Mouse (Mus musculus): ENCODE measurements at regions not wholly inside any gene's neighbourhood (a gene's known extent, or its start where the extent isn't known, plus 50 kb on each side); places are given as distances from the start of the nearest gene placed in this dataset.

DNA sequence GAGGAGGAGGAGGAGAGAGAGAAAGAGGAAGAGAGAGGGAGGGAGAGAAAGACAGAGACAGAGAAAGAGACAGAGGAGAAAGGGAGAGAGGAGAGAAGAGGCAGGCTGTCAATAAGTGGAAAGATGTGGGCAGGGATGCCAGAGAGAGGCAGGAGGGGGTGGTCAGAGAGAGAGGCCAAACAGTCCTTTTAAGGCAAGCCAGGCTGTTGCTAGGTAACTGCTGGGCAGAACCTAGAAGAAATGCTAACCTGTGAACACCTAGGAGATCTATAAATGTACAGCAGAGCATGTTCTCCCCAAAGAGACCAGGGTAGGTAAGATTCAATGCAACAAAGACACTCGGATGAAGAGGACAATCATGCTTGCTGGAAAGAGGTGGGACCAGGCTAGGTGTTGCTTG is 417.9 kb upstream of the Gm10131 start:
- Histone ChIP-seq H3K27ac (ENCODE audit: control insufficient read depth, insufficient read depth, low read depth, low read length) (no peak overlapping the region), H3K4me3 (ENCODE audit: control insufficient read depth, low read depth, low read length) (peak overlapping the region; percentile 74), H3K36me3 (ENCODE audit: control insufficient read depth, insufficient read depth, low read length) (no peaks in the 10 kb centered on the region), H3K27me3 (ENCODE audit: control insufficient read depth, insufficient read depth, low read length) (no peaks in the 10 kb centered on the region), H3K4me1 (ENCODE audit: control insufficient read depth, insufficient read depth, low read length) (peaks cover 2% of the 10 kb centered on the region; the same call in 1 of the 2 replicates)
- TF ChIP-seq CTCF (IDR thresholded peaks at IDR 0.05; ENCODE audit: control insufficient read depth, insufficient read depth, insufficient replicate concordance, low read depth, low read length) (no peak), POLR2A (IDR thresholded peaks at IDR 0.05; ENCODE audit: control insufficient read depth, low read depth, low read length) (no peak)

DNA sequence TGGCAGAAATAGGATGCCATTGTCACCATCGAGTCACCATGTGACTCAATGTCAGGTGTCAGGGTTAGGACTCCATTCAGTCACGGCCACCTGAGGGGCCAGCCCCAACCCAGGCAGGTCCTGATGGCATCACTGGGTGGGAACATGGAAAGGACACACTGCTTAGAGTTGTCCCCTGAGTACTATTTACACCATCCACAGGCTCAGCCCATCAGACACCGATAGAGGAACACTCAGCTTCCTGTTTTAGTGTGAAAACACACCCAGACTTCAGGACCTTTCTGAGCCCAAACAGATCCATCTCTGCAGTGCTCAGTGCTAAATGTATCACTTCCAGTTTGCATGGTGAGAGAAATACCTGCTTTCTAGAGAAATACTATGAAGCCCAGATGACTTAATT is 416.7 kb upstream of the Gm10131 start:
- TF ChIP-seq POLR2A (IDR thresholded peaks at IDR 0.05; ENCODE audit: control insufficient read depth, low read depth, low read length) (no peak), CTCF (IDR thresholded peaks at IDR 0.05; ENCODE audit: control insufficient read depth, insufficient read depth, insufficient replicate concordance, low read depth, low read length) (no peak)
- Histone ChIP-seq H3K27ac (ENCODE audit: control insufficient read depth, insufficient read depth, low read depth, low read length) (no peak overlapping the region), H3K4me3 (ENCODE audit: control insufficient read depth, low read depth, low read length) (peak overlapping the region; percentile 58), H3K27me3 (ENCODE audit: control insufficient read depth, insufficient read depth, low read length) (no peaks in the 10 kb centered on the region), H3K36me3 (ENCODE audit: control insufficient read depth, insufficient read depth, low read length) (no peaks in the 10 kb centered on the region), H3K4me1 (ENCODE audit: control insufficient read depth, insufficient read depth, low read length) (peaks cover 2% of the 10 kb centered on the region; the same call in 1 of the 2 replicates)

DNA sequence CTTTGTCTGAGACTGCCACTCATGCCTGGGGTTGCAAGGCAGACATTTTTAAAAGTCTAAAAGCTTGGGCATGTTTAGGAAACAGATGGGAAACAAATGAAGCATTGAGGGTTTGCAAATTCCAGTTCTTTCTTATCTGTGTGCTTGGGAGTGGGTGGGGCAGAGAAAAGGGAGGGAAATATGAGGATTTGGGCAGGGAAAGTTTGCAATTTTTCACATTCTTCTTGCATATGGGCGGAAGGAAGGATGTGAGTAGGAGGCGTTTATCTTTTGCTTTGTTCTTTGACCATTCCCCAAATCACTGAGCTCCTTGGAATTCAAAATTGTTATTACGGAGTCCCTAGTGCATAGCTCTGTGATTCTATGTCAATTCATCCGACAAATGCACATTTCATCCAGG is 413.7 kb upstream of the Gm10131 start:
- Histone ChIP-seq H3K27ac (ENCODE audit: control insufficient read depth, insufficient read depth, low read depth, low read length) (no peak overlapping the region), H3K36me3 (ENCODE audit: control insufficient read depth, insufficient read depth, low read length) (no peaks in the 10 kb centered on the region), H3K4me3 (ENCODE audit: control insufficient read depth, low read depth, low read length) (no peak overlapping the region), H3K4me1 (ENCODE audit: control insufficient read depth, insufficient read depth, low read length) (peaks cover 2% of the 10 kb centered on the region; the same call in 1 of the 2 replicates), H3K27me3 (ENCODE audit: control insufficient read depth, insufficient read depth, low read length) (no peaks in the 10 kb centered on the region)
- TF ChIP-seq CTCF (IDR thresholded peaks at IDR 0.05; ENCODE audit: control insufficient read depth, insufficient read depth, insufficient replicate concordance, low read depth, low read length) (no peak), POLR2A (IDR thresholded peaks at IDR 0.05; ENCODE audit: control insufficient read depth, low read depth, low read length) (no peak)

DNA sequence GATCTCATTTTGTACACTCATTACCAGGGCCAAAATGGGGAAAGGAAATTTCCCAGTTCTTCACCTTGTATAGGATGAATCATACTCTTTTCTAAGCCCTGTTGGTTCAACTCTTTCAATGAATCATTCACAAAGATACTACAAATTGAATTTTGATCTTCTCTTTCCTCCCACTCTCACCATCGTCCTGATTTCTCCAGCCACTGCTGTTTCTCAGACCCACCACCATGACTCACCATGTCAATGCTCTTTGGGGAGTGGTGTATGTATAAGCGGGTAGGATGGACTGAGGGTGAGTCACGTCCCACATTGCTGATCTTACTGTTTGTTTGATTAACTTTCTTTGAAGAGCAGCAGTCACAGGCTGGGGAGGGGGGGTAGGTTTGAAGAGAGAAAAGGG is 412.3 kb upstream of the Gm10131 start:
- H3K4me3 ChIP-seq (ENCODE audit: control insufficient read depth, low read depth, low read length) = no peak overlapping the region
- no peak for TF ChIP-seq CTCF (IDR thresholded peaks at IDR 0.05; ENCODE audit: control insufficient read depth, insufficient read depth, insufficient replicate concordance, low read depth, low read length)
- TF ChIP-seq POLR2A (IDR thresholded peaks at IDR 0.05; ENCODE audit: control insufficient read depth, low read depth, low read length) = no peak
- no peak overlapping the region for H3K27ac ChIP-seq (ENCODE audit: control insufficient read depth, insufficient read depth, low read depth, low read length)
- no peaks in the 10 kb centered on the region for H3K4me1 ChIP-seq (ENCODE audit: control insufficient read depth, insufficient read depth, low read length)
- no peaks in the 10 kb centered on the region for H3K27me3 ChIP-seq (ENCODE audit: control insufficient read depth, insufficient read depth, low read length)
- H3K36me3 ChIP-seq (ENCODE audit: control insufficient read depth, insufficient read depth, low read length) = no peaks in the 10 kb centered on the region

DNA sequence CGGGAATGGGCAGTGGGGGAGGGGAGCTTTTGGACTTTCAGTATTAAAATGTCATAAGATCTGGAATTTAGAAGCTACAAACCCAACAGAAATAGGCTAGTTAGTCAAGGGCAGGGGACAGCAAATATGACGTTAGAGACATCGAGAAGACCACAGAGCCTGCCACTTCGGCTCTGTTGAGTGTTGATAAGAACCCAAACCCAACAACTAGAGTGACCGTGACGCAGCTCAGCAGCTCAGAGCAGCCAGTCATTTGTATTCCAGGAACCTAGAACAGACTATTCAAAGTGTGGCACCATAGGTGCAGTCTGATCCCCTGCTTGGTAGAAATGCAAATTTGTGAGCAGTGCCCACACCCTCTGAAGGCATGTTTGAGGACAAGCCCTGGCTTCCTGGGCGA is 409.8 kb upstream of the Gm10131 start:
- Histone ChIP-seq H3K36me3 (ENCODE audit: control insufficient read depth, insufficient read depth, low read length) (no peaks in the 10 kb centered on the region), H3K27me3 (ENCODE audit: control insufficient read depth, insufficient read depth, low read length) (no peaks in the 10 kb centered on the region), H3K27ac (ENCODE audit: control insufficient read depth, insufficient read depth, low read depth, low read length) (no peak overlapping the region), H3K4me3 (ENCODE audit: control insufficient read depth, low read depth, low read length) (no peak overlapping the region), H3K4me1 (ENCODE audit: control insufficient read depth, insufficient read depth, low read length) (no peaks in the 10 kb centered on the region)
- TF ChIP-seq CTCF (IDR thresholded peaks at IDR 0.05; ENCODE audit: control insufficient read depth, insufficient read depth, insufficient replicate concordance, low read depth, low read length) = no peak
- TF ChIP-seq POLR2A (IDR thresholded peaks at IDR 0.05; ENCODE audit: control insufficient read depth, low read depth, low read length) = no peak

DNA sequence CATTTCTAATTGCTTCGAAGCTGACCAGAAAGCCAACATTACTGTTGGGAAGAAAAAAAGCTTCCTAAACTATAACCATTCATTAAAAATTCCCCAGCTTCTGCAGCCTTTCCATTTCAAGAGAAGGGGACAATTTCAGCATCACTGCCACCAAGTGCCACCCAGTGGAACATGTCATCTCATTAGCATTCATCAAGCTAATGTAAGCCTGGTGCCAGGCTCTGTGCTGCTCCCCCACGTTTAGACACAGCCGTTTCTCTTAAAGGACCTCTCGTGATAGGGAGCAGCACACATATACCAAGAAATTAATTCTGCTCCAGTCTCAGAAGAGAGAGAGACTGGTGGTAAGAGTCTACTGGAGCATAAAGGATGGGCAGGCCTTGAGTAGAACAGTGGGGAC is 409.1 kb upstream of the Gm10131 start:
- Histone ChIP-seq H3K27ac (ENCODE audit: control insufficient read depth, insufficient read depth, low read depth, low read length) (no peak overlapping the region), H3K4me3 (ENCODE audit: control insufficient read depth, low read depth, low read length) (no peak overlapping the region), H3K4me1 (ENCODE audit: control insufficient read depth, insufficient read depth, low read length) (no peaks in the 10 kb centered on the region), H3K27me3 (ENCODE audit: control insufficient read depth, insufficient read depth, low read length) (no peaks in the 10 kb centered on the region), H3K36me3 (ENCODE audit: control insufficient read depth, insufficient read depth, low read length) (no peaks in the 10 kb centered on the region)
- TF ChIP-seq POLR2A (IDR thresholded peaks at IDR 0.05; ENCODE audit: control insufficient read depth, low read depth, low read length) = no peak
- no peak for TF ChIP-seq CTCF (IDR thresholded peaks at IDR 0.05; ENCODE audit: control insufficient read depth, insufficient read depth, insufficient replicate concordance, low read depth, low read length)

DNA sequence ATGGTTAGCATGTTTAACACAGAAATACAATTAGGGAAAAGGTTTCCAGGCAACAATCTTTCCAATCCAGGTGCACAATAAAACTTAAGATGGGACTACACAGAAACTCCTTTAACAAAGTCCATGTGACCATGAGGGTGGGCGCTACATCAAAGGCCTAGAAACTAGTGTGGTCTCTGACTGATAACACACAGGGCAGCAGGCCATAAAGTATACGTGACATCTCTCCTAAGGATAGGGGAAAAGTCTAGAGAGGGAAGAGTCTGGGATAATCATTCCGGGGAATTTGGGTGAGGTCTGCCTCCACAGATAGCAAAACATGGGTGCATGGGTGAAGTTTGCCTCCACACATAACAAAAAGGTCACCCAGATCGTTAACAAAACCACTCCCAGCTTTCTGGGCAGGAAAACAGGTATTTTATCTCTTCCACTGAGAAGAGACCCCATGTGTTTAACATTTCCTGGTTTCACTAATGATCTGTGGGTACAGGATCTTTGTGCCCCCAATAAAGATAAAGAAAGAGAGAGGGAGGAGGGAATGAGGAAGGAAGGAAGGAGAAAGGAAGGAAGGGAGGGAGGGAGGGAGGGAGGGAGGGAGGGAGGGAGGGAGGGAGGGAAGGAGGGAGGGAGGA is 402.0 kb upstream of the Gm10131 start:
- no peak overlapping the region for H3K27ac ChIP-seq (ENCODE audit: control insufficient read depth, insufficient read depth, low read depth, low read length)
- H3K4me3 ChIP-seq (ENCODE audit: control insufficient read depth, low read depth, low read length) = no peak overlapping the region
- no peaks in the 10 kb centered on the region for H3K27me3 ChIP-seq (ENCODE audit: control insufficient read depth, insufficient read depth, low read length)
- no peaks in the 10 kb centered on the region for H3K36me3 ChIP-seq (ENCODE audit: control insufficient read depth, insufficient read depth, low read length)
- H3K4me1 ChIP-seq (ENCODE audit: control insufficient read depth, insufficient read depth, low read length) = no peaks in the 10 kb centered on the region
- TF ChIP-seq CTCF (IDR thresholded peaks at IDR 0.05; ENCODE audit: control insufficient read depth, insufficient read depth, insufficient replicate concordance, low read depth, low read length) = no peak
- no peak for TF ChIP-seq POLR2A (IDR thresholded peaks at IDR 0.05; ENCODE audit: control insufficient read depth, low read depth, low read length)

All from testis, adult 2 months (tissue).